Mouse (Mus musculus) B cell, adult 2 months (primary cell): ENCODE measurements around the gene Rnase1.
A peak's percentile ranks its signal among the peaks of the same experiment; 100 is the strongest.

Experiments used
- DNase-seq, 2 experiments: peaks; one replicate each; pipeline ENCODE4 v3.0.0; 2022

The Rnase1 gene

GRCm38 (mm10) chr14:51140342-51140741, 6.2 kb downstream of the Rnase1 start:
- DNase-seq = no peak

GRCm38 (mm10) chr14:51132372-51132771, 14.2 kb downstream of the Rnase1 start:
- DNase-seq = peak; percentile 20 to 22

GRCm38 (mm10) chr14:51131086-51131815, 15.3 kb downstream of the Rnase1 start:
- no peak for DNase-seq

- DNase-seq = peak in 1 of 2 experiments; percentile 10
Observed at GRCm38 (mm10) chr14:51130315-51130940, 16.2 kb downstream of the Rnase1 start.

GRCm38 (mm10) chr14:51129624-51129975, 17.0 kb downstream of the Rnase1 start:
- peak in 1 of 2 experiments; percentile 11 for DNase-seq

GRCm38 (mm10) chr14:51128775-51129623, 17.6 kb downstream of the Rnase1 start:
- DNase-seq = peak; percentile 67 to 68

GRCm38 (mm10) chr14:51127648-51128258, 18.8 kb downstream of the Rnase1 start:
- DNase-seq = peak; percentile 37 to 47

GRCm38 (mm10) chr14:51125684-51126083, 20.9 kb downstream of the Rnase1 start:
- no peak for DNase-seq

- DNase-seq = no peak
Observed at GRCm38 (mm10) chr14:51113916-51114560, 32.5 kb downstream of the Rnase1 start, which contains the start of gene Eddm3b. Eddm3b (plus strand) TSS chr14:51114426.

GRCm38 (mm10) chr14:51113476-51113875, 33.1 kb downstream of the Rnase1 start:
- no peak for DNase-seq

GRCm38 (mm10) chr14:51111966-51112365, 34.6 kb downstream of the Rnase1 start:
- DNase-seq = no peak

GRCm38 (mm10) chr14:51106449-51106967, 40.1 kb downstream of the Rnase1 start:
- no peak for DNase-seq

- DNase-seq = no peak
Observed at GRCm38 (mm10) chr14:51104366-51104765, 42.2 kb downstream of the Rnase1 start.

GRCm38 (mm10) chr14:51103217-51103616, 43.4 kb downstream of the Rnase1 start:
- peak; percentile 87 for DNase-seq

GRCm38 (mm10) chr14:51101284-51101683, 45.3 kb downstream of the Rnase1 start:
- DNase-seq = no peak

- no peak for DNase-seq
Observed at GRCm38 (mm10) chr14:51098921-51099320, 47.7 kb downstream of the Rnase1 start.

- peak; percentile 83 to 85 for DNase-seq
Observed at GRCm38 (mm10) chr14:51098300-51098699, 48.3 kb downstream of the Rnase1 start.

- no peak for DNase-seq
Observed at GRCm38 (mm10) chr14:51095736-51096524, 50.7 kb downstream of the Rnase1 start.
